Mouse (Mus musculus): ENCODE measurements around the gene Slc37a1.
A peak's percentile ranks its signal among the peaks of the same experiment; 100 is the strongest.
"Not testable (repeated sequence)": the region's sequence is repeated elsewhere in the genome, so short reads cannot be mapped to it uniquely, and the experiment has no call there.

Slc37a1 gene

GRCm38 (mm10) chr17:31269761-31270160 lies 16.8 kb upstream of the Slc37a1 start:
- no peak for DNase-seq

- no peak for DNase-seq
Observed at GRCm38 (mm10) chr17:31270246-31270645, 16.3 kb upstream of the Slc37a1 start.

- DNase-seq, result not testable (repeated sequence)
Observed at GRCm38 (mm10) chr17:31270736-31271135, 15.9 kb upstream of the Slc37a1 start.

GRCm38 (mm10) chr17:31271136-31271851 lies 15.3 kb upstream of the Slc37a1 start:
- DNase-seq, result no peak

- no peak for DNase-seq
Observed at GRCm38 (mm10) chr17:31272416-31273165, 14.0 kb upstream of the Slc37a1 start.

- no peak for DNase-seq
Observed at GRCm38 (mm10) chr17:31273631-31274030, 13.0 kb upstream of the Slc37a1 start.

- no peak for DNase-seq
Observed at GRCm38 (mm10) chr17:31275181-31275580, 11.4 kb upstream of the Slc37a1 start.

- no peak for DNase-seq
Observed at GRCm38 (mm10) chr17:31276207-31276921, 10.2 kb upstream of the Slc37a1 start.

- peak; percentile 97 for DNase-seq
Observed at GRCm38 (mm10) chr17:31276922-31277918, 9.4 kb upstream of the Slc37a1 start, which contains the start of gene Rsph1. TSS of gene Rsph1 (minus strand) at chr17:31277383.

- no peak for DNase-seq
Observed at GRCm38 (mm10) chr17:31277931-31278330, 8.7 kb upstream of the Slc37a1 start.

GRCm38 (mm10) chr17:31279541-31279940 lies 7.1 kb upstream of the Slc37a1 start:
- DNase-seq, result no peak

GRCm38 (mm10) chr17:31280269-31280668 lies 6.3 kb upstream of the Slc37a1 start:
- DNase-seq, result no peak

GRCm38 (mm10) chr17:31281830-31282686 lies 4.5 kb upstream of the Slc37a1 start:
- peak in 1 of 2 experiments; percentile 60 for DNase-seq

- DNase-seq, result no peak
Observed at GRCm38 (mm10) chr17:31282687-31283053, 3.9 kb upstream of the Slc37a1 start.

- peak in 1 of 2 experiments; percentile 43 for DNase-seq
Observed at GRCm38 (mm10) chr17:31285867-31286266, 725 bp upstream of the Slc37a1 start.

GRCm38 (mm10) chr17:31287216-31287615 lies 624 bp downstream of the Slc37a1 start:
- no peak for DNase-seq

- DNase-seq, result no peak
Observed at GRCm38 (mm10) chr17:31288999-31289726, 2.6 kb downstream of the Slc37a1 start.

GRCm38 (mm10) chr17:31290311-31290710 lies 3.7 kb downstream of the Slc37a1 start:
- DNase-seq, result no peak

GRCm38 (mm10) chr17:31290859-31291258 lies 4.3 kb downstream of the Slc37a1 start:
- DNase-seq, result no peak
